Mouse (Mus musculus) heart, embryonic 16.5 days (tissue): ENCODE measurements around the gene Mcm9. TPM values are rescaled to one million over a fixed set of nuclear protein-coding genes. Genes with fewer than 3 reads are reported as not detected.
"Not testable (repeated sequence)": the region's sequence is repeated elsewhere in the genome, so short reads cannot be mapped to it uniquely, and the experiment has no call there.

Experiments
- ATAC-seq: fragments of 200-750 bp; cut with Nextera tagmentation; replicated peaks from 2 replicates; pipeline ENCODE4 v1.8.0; 2017; ENCODE audit warnings: moderate number of reproducible peaks; ENCODE audit not compliant: insufficient read depth, low FRiP score; ENCODE audit errors: extremely low read depth
- H3K27ac ChIP-seq: fragments of 300-500 bp; sonication (generic); 2 replicates; pipeline ENCODE4 v1.5.1; 2014; ENCODE audit warnings: mild to moderate bottlenecking, low read length, control low read depth, moderate library complexity
- H3K27me3 ChIP-seq: fragments of 300-500 bp; sonication (generic); 2 replicates; pipeline ENCODE4 v1.6.1; 2014; ENCODE audit warnings: low read length, mixed read lengths; ENCODE audit not compliant: control insufficient read depth, insufficient read depth
- H3K36me3 ChIP-seq: fragments of 300-500 bp; sonication (generic); 2 replicates; pipeline ENCODE4 v1.6.1; 2014; ENCODE audit not compliant: control insufficient read depth, insufficient read depth
- H3K4me1 ChIP-seq: fragments of 300-500 bp; sonication (generic); 2 replicates; pipeline ENCODE4 v1.6.1; 2014; ENCODE audit warnings: low read length, mixed read lengths; ENCODE audit not compliant: control insufficient read depth, insufficient read depth
- H3K4me2 ChIP-seq: fragments of 300-500 bp; sonication (generic); 2 replicates; pipeline ENCODE4 v1.6.1; 2014; ENCODE audit warnings: low read depth, mild to moderate bottlenecking, control low read depth, low read length
- H3K4me3 ChIP-seq: fragments of 300-500 bp; sonication (generic); 2 replicates; pipeline ENCODE4 v1.5.1; 2014; ENCODE audit warnings: mild to moderate bottlenecking, control low read depth, low read length
- H3K9ac ChIP-seq: fragments of 300-500 bp; sonication (generic); 2 replicates; pipeline ENCODE4 v1.6.1; 2014; ENCODE audit warnings: low read length, control low read depth
- H3K9me3 ChIP-seq: fragments of 300-500 bp; sonication (generic); replicated peaks from 2 replicates; pipeline ENCODE4 v1.6.1; 2016; ENCODE audit warnings: low read length; ENCODE audit not compliant: control insufficient read depth
- WGBS: fragments of 180-500 bp; shearing (Covaris S2); extraction: QIAGEN DNeasy Blood & Tissue Kit; methylation state at CpG from one replicate; pipeline ENCODE4 v1.1.7; 2014; 5-methylcytosine and 5-hydroxymethylcytosine counted together
- polyA plus RNA-seq: library from polyadenylated mRNA; unstranded; fragments of >200 nt; fragmentation: Nextera tagmentation; extraction: Ambion mirVana; gene quantifications from 2 replicates; pipeline ENCODE4 v1.2.1, GENCODE M21; 2015

Mcm9 gene
- 7.8 and 8.7 TPM in 2 replicates for polyA plus RNA-seq

GRCm38 (mm10) chr10:53630339-53630738 lies at the start of gene Mcm9:
Gene Mcm9, minus strand, starts transcription at chr10:53630439.
- Histone ChIP-seq H3K9ac (peak within 1 kb of the TSS; percentile 89), H3K27ac (peak within 1 kb of the TSS; percentile 96), H3K4me3 (peak within 1 kb of the TSS; percentile 94), H3K4me2 (peak within 1 kb of the TSS; percentile 78)
- not testable (repeated sequence) for ATAC-seq, H3K27me3 ChIP-seq, H3K4me1 ChIP-seq, H3K9me3 ChIP-seq, H3K36me3 ChIP-seq
- WGBS: 55% methylated on average over 10 of the region's 10 CpGs

- no peak overlapping the region for H3K4me3 ChIP-seq
- no peaks in the 10 kb centered on the region for H3K36me3 ChIP-seq
- whole genome bisulfite sequencing: 47% methylated on average over 4 of the region's 4 CpGs
- no peak overlapping the region for H3K9ac ChIP-seq
- H3K4me1 ChIP-seq: no peaks in the 10 kb centered on the region
- no peaks in the 10 kb centered on the region for H3K27me3 ChIP-seq
- peak overlapping the region; percentile 41 for H3K4me2 ChIP-seq
- peak overlapping the region; percentile 86 for H3K27ac ChIP-seq
- H3K9me3 ChIP-seq: no peaks in the 10 kb centered on the region
- ATAC-seq: 0 out of 2 replicates have a peak, but pooled peaks have one; percentile 60
Measured at GRCm38 (mm10) chr10:53661788-53662187, 31.5 kb upstream of the Mcm9 start.

DNA sequence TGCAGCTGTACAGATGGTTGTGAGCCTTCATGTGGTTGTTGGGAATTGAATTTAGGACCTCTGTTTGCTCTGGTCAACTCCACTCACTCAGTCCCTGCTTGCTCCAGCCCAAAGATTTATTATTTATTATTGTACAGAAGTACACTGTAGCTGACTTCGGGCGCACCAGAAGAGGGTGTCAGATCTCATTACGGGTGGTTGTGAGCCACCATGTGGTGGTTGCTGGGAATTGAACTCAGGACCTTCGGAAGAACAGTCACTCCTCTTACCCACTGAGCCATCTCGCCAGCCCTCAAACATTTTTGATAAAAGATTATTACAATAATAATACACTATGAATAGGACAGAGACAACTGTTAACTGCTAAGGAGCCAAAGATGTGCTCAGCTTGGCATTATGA lies 24.0 kb upstream of the Mcm9 start:
- not testable (repeated sequence) for H3K9ac ChIP-seq, H3K9me3 ChIP-seq, H3K36me3 ChIP-seq, H3K4me3 ChIP-seq, H3K27ac ChIP-seq, H3K4me1 ChIP-seq, H3K4me2 ChIP-seq, H3K27me3 ChIP-seq, ATAC-seq
- 79% methylated on average over 5 of the region's 5 CpGs for WGBS

GRCm38 (mm10) chr10:53650683-53651082 lies 20.4 kb upstream of the Mcm9 start:
- Histone ChIP-seq H3K9ac (no peak overlapping the region), H3K4me2 (no peak overlapping the region), H3K27me3 (no peaks in the 10 kb centered on the region), H3K9me3 (no peaks in the 10 kb centered on the region), H3K27ac (no peak overlapping the region), H3K36me3 (no peaks in the 10 kb centered on the region), H3K4me3 (no peak overlapping the region), H3K4me1 (peaks cover 2% of the 10 kb centered on the region; the same call in 1 of the 2 replicates)
- no peak for ATAC-seq
- WGBS: 72% methylated on average over 2 of the region's 2 CpGs

DNA sequence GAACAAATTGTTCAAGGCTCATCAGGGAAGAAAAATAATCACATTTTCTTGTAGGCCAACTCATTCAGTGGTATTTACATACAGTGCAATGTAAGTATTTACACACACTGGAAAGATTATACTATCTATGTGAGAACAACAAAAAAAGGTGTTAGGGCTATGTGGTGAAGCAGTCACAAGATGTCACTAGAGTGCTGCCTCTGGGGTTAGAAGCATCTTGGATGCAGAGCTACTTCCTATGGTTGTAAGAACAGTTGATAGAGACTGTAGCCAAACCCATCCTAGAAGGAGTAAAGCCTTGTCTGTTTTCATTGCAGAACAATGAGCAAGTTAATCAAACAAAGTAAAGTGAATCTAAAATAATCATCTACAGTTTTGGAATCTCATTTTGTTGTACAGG lies 11.3 kb upstream of the Mcm9 start:
- Histone ChIP-seq H3K27ac (no peak overlapping the region), H3K36me3 (no peaks in the 10 kb centered on the region), H3K4me3 (no peak overlapping the region), H3K4me2 (no peak overlapping the region), H3K4me1 (no peaks in the 10 kb centered on the region), H3K27me3 (no peaks in the 10 kb centered on the region), H3K9me3 (no peaks in the 10 kb centered on the region), H3K9ac (no peak overlapping the region)
- no peak for ATAC-seq

DNA sequence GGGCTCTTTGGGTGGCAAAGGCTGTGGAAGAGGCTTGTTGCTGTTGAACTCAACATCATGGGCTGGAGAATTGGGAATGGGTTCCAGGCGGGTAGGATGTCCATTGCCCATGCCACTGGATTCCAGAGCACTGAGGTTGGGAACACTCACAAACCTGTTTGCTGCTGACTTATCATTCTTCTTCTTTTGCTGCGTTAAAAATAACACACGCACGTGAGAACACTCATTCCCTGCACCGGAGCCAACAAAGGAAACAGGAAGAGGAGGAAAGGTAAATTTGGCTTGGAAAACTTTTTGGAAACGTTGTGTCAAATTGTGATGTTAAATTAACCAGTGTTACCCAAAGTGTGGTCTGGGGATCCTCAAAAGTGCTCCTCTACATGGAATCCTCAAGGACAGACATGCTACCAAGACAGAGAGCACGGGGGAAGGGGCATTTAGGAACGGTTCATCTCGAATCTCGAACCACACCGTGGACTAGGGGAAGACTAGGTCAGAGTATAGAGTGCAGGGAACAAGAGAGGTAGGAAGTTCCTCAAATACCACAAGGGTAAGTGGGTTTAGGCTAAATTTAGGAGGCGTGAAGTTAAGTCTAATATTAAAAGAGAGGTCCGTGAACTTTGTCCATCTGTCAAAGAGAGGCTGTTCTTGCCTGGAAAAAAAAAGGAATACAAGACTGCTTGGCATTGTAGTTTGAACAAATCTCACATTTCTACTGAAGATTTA lies 5.2 kb upstream of the Mcm9 start:
- no peaks in the 10 kb centered on the region for H3K36me3 ChIP-seq
- H3K9me3 ChIP-seq: no peaks in the 10 kb centered on the region
- 33% methylated on average over 13 of the region's 13 CpGs for WGBS
- H3K9ac ChIP-seq: peak overlapping the region; percentile 56
- H3K27ac ChIP-seq: peak overlapping the region; percentile 88
- H3K4me2 ChIP-seq: peak overlapping the region; percentile 57
- H3K4me1 ChIP-seq: 0 out of 2 replicates have a peak, but pooled peaks cover 2% of the 10 kb centered on the region
- peak overlapping the region; percentile 38 for H3K4me3 ChIP-seq
- no peaks in the 10 kb centered on the region for H3K27me3 ChIP-seq
- ATAC-seq: peak; percentile 61

DNA sequence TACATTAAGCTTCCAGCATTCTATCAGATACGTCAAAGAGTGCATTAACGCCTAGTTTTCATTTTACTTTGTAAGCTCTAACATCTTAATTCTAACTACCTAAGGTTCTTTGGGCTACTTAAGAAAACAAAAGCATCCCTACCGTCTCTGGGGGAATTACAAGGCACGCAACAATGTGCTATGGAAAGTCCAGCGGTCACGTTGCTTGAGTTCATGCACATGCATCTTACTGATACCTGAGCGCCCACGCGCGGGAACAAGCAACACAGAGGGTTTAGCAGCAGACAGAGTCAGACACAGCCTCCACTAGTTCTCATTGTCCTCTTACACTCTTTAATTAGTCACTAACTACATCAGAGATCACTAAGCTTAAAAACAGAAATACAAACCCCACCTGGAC lies 3.9 kb upstream of the Mcm9 start:
- Histone ChIP-seq H3K36me3 (no peaks in the 10 kb centered on the region), H3K4me2 (no peak overlapping the region), H3K4me3 (no peak overlapping the region), H3K27me3 (no peaks in the 10 kb centered on the region), H3K27ac (no peak overlapping the region), H3K9me3 (no peaks in the 10 kb centered on the region), H3K4me1 (0 out of 2 replicates have a peak, but pooled peaks cover 2% of the 10 kb centered on the region), H3K9ac (no peak overlapping the region)
- ATAC-seq: no peak
- WGBS: 79% methylated on average over 10 of the region's 10 CpGs

- Histone ChIP-seq H3K4me2 (peak overlapping the region; percentile 78), H3K4me3 (peak overlapping the region; percentile 94), H3K9ac (peak overlapping the region; percentile 89), H3K36me3 (peaks cover under 1% of the 10 kb centered on the region; the same call in 1 of the 2 replicates), H3K9me3 (no peaks in the 10 kb centered on the region), H3K27me3 (no peaks in the 10 kb centered on the region), H3K27ac (peak overlapping the region; percentile 96), H3K4me1 (peaks cover 5% of the 10 kb centered on the region; the same call in 1 of the 2 replicates)
- WGBS: under 1% methylated on average over 35 of the region's 35 CpGs
- ATAC-seq: peak; percentile 95
Measured at GRCm38 (mm10) chr10:53629918-53630250, 355 bp downstream of the Mcm9 start.

DNA sequence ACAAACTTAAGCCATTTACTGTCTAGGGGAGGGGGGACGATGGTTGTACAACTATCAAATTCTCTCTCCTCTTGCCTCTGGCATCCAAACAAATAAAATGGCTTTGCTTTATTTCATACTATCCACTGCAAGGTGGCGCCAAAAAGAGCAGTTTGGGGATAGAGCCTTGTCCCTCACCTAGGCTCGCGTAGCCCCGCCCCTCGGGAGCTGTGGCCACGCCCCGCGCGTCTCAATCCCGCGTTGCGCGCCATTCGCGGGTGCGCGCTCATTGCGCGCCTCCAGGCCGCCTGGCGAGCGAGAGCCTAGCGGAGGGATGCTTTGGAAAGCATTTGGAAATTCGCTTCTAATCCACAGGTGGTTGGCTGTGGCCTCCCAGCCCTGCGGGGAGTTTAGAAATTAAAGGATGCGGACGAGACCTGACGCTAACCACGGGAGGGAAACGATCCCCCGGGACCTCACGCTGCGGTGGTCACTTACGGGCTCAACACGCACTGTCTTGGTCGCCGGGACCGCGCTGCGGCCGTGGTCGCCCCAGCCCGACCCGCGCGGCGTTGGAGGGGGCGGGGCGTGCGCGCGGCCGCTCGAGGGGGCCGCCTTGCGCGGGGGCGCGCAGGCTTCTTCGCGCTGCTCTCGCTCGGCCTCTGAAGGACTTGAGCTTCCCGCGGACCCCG lies 857 bp downstream of the Mcm9 start:
- H3K36me3 ChIP-seq: peaks cover 2% of the 10 kb centered on the region; the same call in 1 of the 2 replicates
- peak overlapping the region; percentile 89 for H3K9ac ChIP-seq
- peak; percentile 77 for ATAC-seq
- peak overlapping the region; percentile 94 for H3K4me3 ChIP-seq
- H3K4me1 ChIP-seq: peaks cover 5% of the 10 kb centered on the region; the same call in 1 of the 2 replicates
- H3K27ac ChIP-seq: peak overlapping the region; percentile 96
- under 1% methylated on average over 66 of the region's 67 CpGs for WGBS
- peak overlapping the region; percentile 78 for H3K4me2 ChIP-seq
- no peaks in the 10 kb centered on the region for H3K27me3 ChIP-seq
- H3K9me3 ChIP-seq: no peaks in the 10 kb centered on the region
